Mouse (Mus musculus) forebrain, embryonic 10.5 days (tissue): Measurements from ENCODE around the gene Rgs7bp. TPM values are rescaled to one million over a fixed set of nuclear protein-coding genes. Genes with fewer than 3 reads are reported as not detected.

Experiments used
- DNase-seq: peaks from one replicate; pipeline ENCODE4 v3.0.0-alpha.2; 2017; ENCODE audit warnings: low spot score; ENCODE audit errors: extremely low spot score
- H3K27ac ChIP-seq: fragments of 300-500 bp; sonication (generic); 2 replicates; pipeline ENCODE4 v1.5.1; 2016; ENCODE audit warnings: mild to moderate bottlenecking
- H3K27me3 ChIP-seq: fragments of 300-500 bp; sonication (generic); 2 replicates; pipeline ENCODE4 v1.6.1; 2016; ENCODE audit warnings: mild to moderate bottlenecking; ENCODE audit not compliant: poor library complexity, severe bottlenecking
- H3K36me3 ChIP-seq: fragments of 300-500 bp; sonication (generic); replicated peaks from 2 replicates; pipeline ENCODE4 v1.6.1; 2016; ENCODE audit warnings: mild to moderate bottlenecking, moderate library complexity
- H3K4me1 ChIP-seq: fragments of 300-500 bp; sonication (generic); 2 replicates; pipeline ENCODE4 v1.6.1; 2016
- H3K4me3 ChIP-seq: fragments of 300-500 bp; sonication (generic); 2 replicates; pipeline ENCODE4 v1.5.1; 2016; ENCODE audit warnings: mild to moderate bottlenecking, moderate library complexity
- H3K9me3 ChIP-seq: fragments of 300-500 bp; sonication (generic); 2 replicates; pipeline ENCODE4 v1.6.1; 2016; ENCODE audit warnings: mild to moderate bottlenecking, moderate library complexity
- WGBS: fragments of 180-500 bp; shearing (Covaris S2); methylation state at CpG from one replicate; pipeline ENCODE4 v1.1.7; 2016; 5-methylcytosine and 5-hydroxymethylcytosine counted together
- polyA plus RNA-seq: library from polyadenylated mRNA; unstranded; fragments of >200 nt; fragmentation: Nextera tagmentation; extraction: Ambion mirVana; gene quantifications from 2 replicates; pipeline ENCODE4 v1.2.1, GENCODE M21; 2016

Rgs7bp gene
- polyA plus RNA-seq, 1 experiment from 2014 or later: 0.55 TPM

DNA sequence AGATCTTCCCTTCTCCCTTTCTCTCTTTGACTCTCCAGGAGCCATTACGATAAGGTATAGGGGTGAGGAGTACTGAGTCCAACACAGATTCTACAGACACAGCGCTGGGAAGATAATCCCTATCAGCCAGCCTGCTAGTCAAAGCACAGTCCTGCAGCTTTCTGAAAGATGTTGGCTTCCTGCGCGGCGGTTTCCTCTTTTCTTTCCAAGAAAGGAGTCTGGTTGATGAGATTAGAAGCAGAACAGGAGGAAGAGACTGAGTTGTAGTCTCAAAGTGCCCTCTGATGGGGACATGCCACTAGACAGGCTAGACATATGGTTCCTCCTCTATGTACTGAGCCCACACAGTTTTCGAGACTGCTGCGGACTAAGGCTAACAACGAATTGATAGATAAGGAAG lies 6.1 kb downstream of the Rgs7bp start:
- Histone ChIP-seq H3K27me3 (peaks cover 31% of the 10 kb centered on the region), H3K27ac (no peak overlapping the region), H3K9me3 (no peaks in the 10 kb centered on the region), H3K4me3 (no peak overlapping the region), H3K4me1 (peaks cover 7% of the 10 kb centered on the region), H3K36me3 (no peaks in the 10 kb centered on the region)
- WGBS: 80% methylated on average over 8 of the region's 8 CpGs
- no peak for DNase-seq

DNA sequence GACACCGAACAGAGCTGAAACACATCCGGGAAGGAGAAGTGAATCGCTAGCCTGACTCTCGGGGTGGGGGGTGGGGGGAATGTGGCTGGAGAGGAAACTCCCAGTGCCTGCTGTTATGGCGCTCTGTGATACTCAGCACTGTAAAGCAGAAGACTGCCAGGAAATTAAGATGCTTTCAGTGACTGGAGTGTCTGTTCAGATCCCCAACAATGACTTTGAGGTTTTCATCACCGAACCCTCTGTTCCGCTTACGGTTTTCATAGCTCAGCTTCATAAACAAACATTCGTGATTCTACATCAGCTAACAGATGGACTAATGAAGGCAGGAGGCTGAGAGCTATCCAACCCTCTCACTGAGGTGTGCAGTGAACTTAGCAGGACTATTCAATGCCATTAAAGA lies 7.4 kb downstream of the Rgs7bp start:
- H3K4me3 ChIP-seq: no peak overlapping the region
- H3K27me3 ChIP-seq: peaks cover 18% of the 10 kb centered on the region
- DNase-seq: no peak
- H3K36me3 ChIP-seq: no peaks in the 10 kb centered on the region
- H3K27ac ChIP-seq: no peak overlapping the region
- H3K4me1 ChIP-seq: no peaks in the 10 kb centered on the region
- WGBS: 80% methylated on average over 9 of the region's 9 CpGs
- no peaks in the 10 kb centered on the region for H3K9me3 ChIP-seq

DNA sequence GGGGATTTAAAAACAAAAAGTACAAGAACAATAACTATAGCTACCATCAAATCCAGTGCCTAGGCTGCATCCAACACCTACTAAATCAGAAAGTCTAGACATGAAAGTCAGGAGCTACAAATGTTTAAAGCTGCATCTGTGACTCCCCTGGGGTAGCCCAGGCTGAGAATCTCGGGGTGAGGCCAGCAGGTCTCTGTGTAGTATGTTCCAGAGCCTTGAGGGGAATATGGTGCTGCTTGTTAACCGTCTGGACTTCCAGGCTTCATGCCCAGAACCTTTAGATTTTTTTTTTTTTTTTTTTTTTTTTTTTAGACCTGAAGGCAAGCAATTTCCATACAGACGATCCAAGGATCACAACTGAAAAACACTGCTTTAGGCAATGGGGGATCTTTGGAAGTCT lies 10.8 kb downstream of the Rgs7bp start:
- no peaks in the 10 kb centered on the region for H3K9me3 ChIP-seq
- DNase-seq: no peak
- no peaks in the 10 kb centered on the region for H3K36me3 ChIP-seq
- no peaks in the 10 kb centered on the region for H3K4me1 ChIP-seq
- no peak overlapping the region for H3K4me3 ChIP-seq
- 62% methylated on average over 3 of the region's 3 CpGs for WGBS
- no peak overlapping the region for H3K27ac ChIP-seq
- H3K27me3 ChIP-seq: no peaks in the 10 kb centered on the region

DNA sequence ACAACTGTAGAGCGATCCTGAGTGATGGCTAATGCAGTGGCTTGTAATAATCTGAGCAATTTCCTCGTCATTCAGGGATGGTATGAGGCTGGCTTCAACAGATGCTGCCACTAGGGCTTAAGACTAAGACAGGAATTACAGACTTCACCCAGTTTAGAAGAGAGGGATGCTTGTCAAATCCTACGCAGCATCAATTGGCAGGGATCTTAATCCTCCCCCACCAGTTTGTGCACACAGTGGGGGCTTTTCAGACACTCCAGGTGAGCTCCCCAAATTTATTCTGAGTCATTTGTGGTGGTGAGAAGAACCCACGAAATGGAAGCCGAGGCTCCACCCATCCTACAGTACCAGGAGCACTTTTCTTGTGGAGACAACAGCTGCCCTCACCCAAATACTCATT lies 16.4 kb downstream of the Rgs7bp start:
- H3K4me3 ChIP-seq: no peak overlapping the region
- no peaks in the 10 kb centered on the region for H3K36me3 ChIP-seq
- no peaks in the 10 kb centered on the region for H3K9me3 ChIP-seq
- no peak overlapping the region for H3K27ac ChIP-seq
- no peaks in the 10 kb centered on the region for H3K27me3 ChIP-seq
- 76% methylated on average over 5 of the region's 5 CpGs for WGBS
- no peak for DNase-seq
- H3K4me1 ChIP-seq: no peaks in the 10 kb centered on the region

DNA sequence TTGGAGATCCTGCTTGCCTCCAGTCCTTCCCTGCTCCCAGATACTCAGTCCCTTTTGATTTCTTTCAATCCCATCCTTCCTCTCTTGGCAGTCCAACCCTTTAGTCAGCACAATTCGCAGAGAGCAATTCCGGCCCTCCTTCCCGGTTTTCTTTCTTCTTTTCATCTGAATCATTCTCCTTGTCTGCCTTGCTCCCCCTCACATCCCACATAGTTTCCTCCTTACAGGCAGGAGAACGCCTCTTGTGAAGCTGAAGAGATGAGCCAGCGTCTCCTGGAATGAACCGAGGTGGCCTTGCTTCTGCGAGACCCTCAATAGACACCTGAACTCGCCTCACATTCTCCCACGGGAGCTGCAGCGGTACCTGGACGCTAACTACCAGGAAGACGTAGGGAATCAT lies 16.9 kb downstream of the Rgs7bp start:
- Histone ChIP-seq H3K9me3 (no peaks in the 10 kb centered on the region), H3K4me3 (no peak overlapping the region), H3K36me3 (no peaks in the 10 kb centered on the region), H3K4me1 (no peaks in the 10 kb centered on the region), H3K27me3 (no peaks in the 10 kb centered on the region), H3K27ac (no peak overlapping the region)
- 93% methylated on average over 12 of the region's 12 CpGs for WGBS
- no peak for DNase-seq

DNA sequence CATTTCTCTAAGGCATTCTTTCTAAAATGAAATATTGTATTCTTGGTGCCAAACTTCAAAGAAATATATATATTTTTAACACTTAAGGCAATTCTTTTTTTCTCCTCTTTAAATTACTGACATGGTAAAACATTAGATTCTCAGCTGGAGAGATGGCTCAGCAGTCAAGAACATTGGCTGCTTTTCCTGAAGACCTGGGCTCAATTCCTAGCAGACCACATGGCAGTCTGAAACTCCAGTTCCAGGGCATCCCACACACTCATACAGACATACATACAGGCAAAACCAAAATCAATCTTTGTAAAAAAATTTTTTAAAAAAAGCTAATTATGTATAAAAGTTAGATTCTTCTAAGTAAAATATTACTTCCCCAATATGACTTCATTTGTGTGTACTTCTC lies 22.8 kb downstream of the Rgs7bp start:
- no peaks in the 10 kb centered on the region for H3K27me3 ChIP-seq
- no peaks in the 10 kb centered on the region for H3K9me3 ChIP-seq
- no peak for DNase-seq
- no peak overlapping the region for H3K27ac ChIP-seq
- no peak overlapping the region for H3K4me3 ChIP-seq
- no peaks in the 10 kb centered on the region for H3K4me1 ChIP-seq
- no peaks in the 10 kb centered on the region for H3K36me3 ChIP-seq

DNA sequence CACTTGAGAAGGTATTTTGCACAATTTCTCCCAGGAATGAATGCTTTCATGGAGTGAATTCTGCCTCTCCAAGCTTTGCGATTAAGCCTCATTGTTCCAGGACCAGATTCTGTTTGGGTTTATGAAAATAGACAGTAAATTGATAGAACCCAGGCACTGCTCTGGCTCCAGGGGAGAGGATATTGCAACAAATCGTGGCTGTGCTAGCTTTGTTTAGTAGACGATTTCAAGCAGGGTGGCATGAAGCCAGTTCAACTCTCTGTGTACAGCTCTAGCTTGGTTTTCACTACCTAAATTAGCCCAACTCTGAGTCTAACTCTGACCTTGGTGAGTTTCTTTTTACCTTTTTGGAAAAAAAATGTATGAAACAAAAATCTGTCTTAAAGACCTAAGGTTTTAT lies 26.5 kb downstream of the Rgs7bp start:
- Histone ChIP-seq H3K9me3 (no peaks in the 10 kb centered on the region), H3K4me1 (no peaks in the 10 kb centered on the region), H3K27me3 (no peaks in the 10 kb centered on the region), H3K4me3 (no peak overlapping the region), H3K27ac (no peak overlapping the region), H3K36me3 (no peaks in the 10 kb centered on the region)
- 91% methylated on average over 3 of the region's 3 CpGs for WGBS
- DNase-seq: no peak

DNA sequence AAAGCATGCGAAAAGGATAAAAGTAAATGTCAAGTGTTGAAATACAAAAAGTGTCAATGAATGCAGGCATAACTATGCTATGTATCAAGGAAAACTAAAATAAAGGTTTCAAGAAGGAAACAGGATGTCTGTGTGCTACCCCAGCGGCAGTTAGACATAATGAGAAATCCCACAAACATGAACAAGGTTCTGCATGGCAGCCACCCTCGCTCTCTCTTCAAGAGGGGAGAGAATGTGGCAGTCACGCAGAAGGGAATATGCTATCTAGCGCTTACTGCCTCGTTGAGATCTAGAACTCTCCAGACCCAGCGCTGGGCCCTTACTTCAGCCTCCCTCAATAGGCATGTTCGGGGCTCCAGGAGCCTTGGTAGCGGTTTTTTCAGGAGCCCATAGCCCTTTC lies 38.2 kb downstream of the Rgs7bp start:
- Histone ChIP-seq H3K4me1 (no peaks in the 10 kb centered on the region), H3K27me3 (no peaks in the 10 kb centered on the region), H3K36me3 (no peaks in the 10 kb centered on the region), H3K9me3 (no peaks in the 10 kb centered on the region), H3K27ac (no peak overlapping the region), H3K4me3 (no peak overlapping the region)
- 89% methylated on average over 9 of the region's 9 CpGs for WGBS
- DNase-seq: no peak

DNA sequence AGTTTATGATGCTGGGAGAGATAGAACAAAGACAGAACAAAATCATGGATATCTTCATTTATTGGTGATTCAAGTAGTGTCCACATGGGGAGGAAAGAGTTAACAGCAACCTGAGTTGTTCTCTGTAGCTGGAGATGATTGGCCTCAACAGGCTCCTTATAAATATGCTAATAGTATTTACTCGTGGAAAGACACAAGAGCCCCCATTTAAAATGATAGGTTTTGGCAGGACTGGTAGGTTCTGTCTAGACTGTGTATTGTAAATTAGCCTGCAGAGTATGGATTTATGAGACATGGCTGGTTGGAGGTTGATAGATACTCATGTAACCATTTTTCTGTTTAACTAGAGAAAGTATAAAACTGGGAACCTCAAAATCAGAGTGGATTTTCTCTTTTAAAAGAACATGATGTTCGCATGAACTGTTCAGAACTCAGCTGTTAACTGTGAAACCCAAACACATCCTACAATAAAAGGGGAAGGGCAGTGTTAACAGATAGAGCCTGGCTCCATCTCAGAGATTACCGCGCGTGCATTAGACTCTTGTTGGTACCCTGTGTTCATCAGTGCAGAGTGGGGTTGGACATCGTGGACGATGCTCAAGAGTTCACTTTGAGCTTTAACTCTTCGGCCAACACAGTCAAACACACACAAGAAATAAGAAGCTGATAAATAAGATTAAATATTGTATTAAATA lies 38.9 kb downstream of the Rgs7bp start:
- H3K9me3 ChIP-seq: no peaks in the 10 kb centered on the region
- 84% methylated on average over 8 of the region's 8 CpGs for WGBS
- DNase-seq: no peak

DNA sequence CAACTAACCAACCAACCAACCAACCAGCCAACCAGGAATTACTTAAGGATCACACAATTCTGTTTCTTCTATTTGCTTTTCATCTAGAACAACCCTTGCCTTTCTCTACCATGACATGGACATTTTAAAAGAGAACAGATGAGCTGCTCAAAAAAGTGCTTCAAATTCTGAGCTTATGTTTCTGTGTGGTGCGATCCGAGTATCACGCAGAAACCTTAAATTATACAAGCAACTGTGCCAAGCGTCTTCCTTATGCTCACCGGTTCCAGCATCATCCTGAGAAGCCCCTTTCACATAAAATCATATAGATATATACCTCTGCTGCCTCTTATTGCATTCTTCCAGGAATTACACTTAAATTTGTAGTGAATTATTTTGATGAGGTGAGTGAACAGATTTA lies 43.4 kb downstream of the Rgs7bp start:
- no peak overlapping the region for H3K4me3 ChIP-seq
- DNase-seq: no peak
- 92% methylated on average over 5 of the region's 5 CpGs for WGBS
- no peaks in the 10 kb centered on the region for H3K9me3 ChIP-seq
- H3K4me1 ChIP-seq: no peaks in the 10 kb centered on the region
- no peaks in the 10 kb centered on the region for H3K36me3 ChIP-seq
- H3K27me3 ChIP-seq: no peaks in the 10 kb centered on the region
- H3K27ac ChIP-seq: no peak overlapping the region

More for the DNA sequence above, 38.9 kb downstream of the Rgs7bp start:
- Histone ChIP-seq H3K27ac (no peak overlapping the region), H3K36me3 (no peaks in the 10 kb centered on the region), H3K4me1 (no peaks in the 10 kb centered on the region), H3K4me3 (no peak overlapping the region), H3K27me3 (no peaks in the 10 kb centered on the region)

DNA sequence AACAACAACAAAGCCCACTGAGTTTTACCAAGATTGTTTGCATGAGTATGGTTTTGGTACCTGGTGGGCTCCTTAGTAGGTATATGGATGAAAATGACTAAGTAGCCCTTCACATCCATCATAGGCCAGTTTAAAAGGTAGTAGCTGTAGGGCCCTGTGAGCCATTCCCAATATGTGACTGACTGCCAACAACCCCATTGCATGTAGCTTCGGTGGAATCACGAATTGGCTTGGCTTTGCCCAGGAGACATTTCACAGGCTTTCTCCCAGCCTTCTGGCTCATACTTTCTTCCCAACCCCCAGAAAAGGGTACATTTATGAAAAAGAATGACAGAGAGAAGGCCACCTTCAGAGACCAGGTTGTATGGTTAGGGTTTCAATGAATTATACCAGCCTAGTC lies 45.8 kb downstream of the Rgs7bp start:
- no peak for DNase-seq
- no peak overlapping the region for H3K4me3 ChIP-seq
- WGBS: 88% methylated on average over 2 of the region's 2 CpGs

DNA sequence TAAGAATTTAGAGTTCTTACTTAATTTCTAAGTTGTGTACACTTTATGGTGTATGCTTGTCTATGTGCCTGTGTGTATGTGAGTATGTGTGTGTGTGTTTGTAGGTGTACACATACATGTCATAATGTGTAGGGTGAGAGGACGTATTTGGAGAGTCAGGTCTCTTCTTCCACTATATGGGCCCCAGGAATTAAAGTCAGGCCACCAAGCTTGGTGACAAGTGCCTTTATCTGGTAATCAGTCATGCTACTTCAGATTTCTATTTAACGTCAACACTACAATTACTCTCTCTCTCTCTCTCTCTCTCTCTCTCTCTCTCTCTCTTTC lies 51.9 kb downstream of the Rgs7bp start:
- Histone ChIP-seq H3K27me3 (no peaks in the 10 kb centered on the region), H3K36me3 (no peaks in the 10 kb centered on the region), H3K4me3 (no peak overlapping the region), H3K4me1 (no peaks in the 10 kb centered on the region), H3K27ac (no peak overlapping the region), H3K9me3 (no peaks in the 10 kb centered on the region)
- no peak for DNase-seq
- WGBS: 78% methylated on average over 2 of the region's 2 CpGs

More for the DNA sequence above, 45.8 kb downstream of the Rgs7bp start:
- Histone ChIP-seq H3K36me3 (no peaks in the 10 kb centered on the region), H3K9me3 (no peaks in the 10 kb centered on the region), H3K27ac (no peak overlapping the region), H3K4me1 (no peaks in the 10 kb centered on the region), H3K27me3 (no peaks in the 10 kb centered on the region)

DNA sequence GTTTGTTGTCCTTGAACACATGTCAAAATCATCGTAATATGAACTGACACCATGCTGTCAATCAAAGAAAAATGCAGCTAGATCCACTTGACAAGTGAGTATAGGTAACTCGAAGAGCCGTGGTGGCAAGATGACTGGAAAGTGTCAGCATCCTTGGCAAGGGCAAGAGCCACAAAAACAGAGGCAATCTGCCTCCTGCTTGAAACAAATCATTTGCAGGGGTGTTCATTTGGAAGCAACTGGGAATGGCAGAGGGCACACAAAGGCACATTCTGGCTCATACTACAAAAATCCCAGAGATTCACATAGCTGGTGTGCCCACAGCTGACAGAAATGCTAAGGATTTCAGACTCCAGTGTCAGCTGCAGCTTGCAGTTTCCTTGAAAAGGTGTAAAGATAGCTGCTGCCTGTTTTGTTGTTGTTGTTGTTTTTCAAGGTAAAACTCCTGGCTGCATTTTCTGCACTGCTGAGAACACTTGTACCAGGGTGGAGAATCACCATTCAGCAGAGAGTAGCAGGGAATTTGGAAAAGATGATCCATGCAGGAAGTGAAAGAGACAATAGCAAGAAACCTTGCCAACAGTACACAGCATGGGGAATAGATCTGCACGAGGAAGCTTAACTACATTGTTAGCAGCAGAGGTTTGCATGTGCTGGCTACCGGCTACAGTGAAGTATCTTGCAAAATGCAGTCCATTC lies 52.4 kb downstream of the Rgs7bp start:
- H3K27ac ChIP-seq: no peak overlapping the region
- no peak overlapping the region for H3K4me3 ChIP-seq
- no peaks in the 10 kb centered on the region for H3K36me3 ChIP-seq
- 85% methylated on average over 5 of the region's 5 CpGs for WGBS
- no peaks in the 10 kb centered on the region for H3K27me3 ChIP-seq
- no peak for DNase-seq
- H3K4me1 ChIP-seq: no peaks in the 10 kb centered on the region
- no peaks in the 10 kb centered on the region for H3K9me3 ChIP-seq

DNA sequence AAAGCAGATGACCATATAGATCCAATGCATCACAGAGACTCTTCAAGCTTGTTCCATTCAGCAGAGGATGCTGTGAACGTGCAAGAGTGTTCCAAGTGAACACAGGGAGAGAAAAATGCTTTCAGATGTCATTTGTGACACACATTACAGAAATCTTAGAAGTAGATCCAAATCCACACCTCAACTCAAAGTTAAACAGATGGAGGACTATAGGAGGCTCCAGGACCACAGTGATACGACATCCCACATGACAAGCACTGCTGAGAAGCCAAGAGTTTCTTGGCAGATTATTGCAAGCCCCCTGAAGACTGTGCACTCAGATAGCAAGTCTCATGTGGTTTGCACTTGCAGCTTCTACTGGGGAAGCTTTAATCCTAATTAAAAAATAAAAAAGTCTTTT lies 53.0 kb downstream of the Rgs7bp start:
- Histone ChIP-seq H3K9me3 (no peaks in the 10 kb centered on the region), H3K27me3 (no peaks in the 10 kb centered on the region), H3K4me1 (no peaks in the 10 kb centered on the region), H3K4me3 (no peak overlapping the region), H3K27ac (no peak overlapping the region), H3K36me3 (no peaks in the 10 kb centered on the region)
- no peak for DNase-seq
- 82% methylated on average over 2 of the region's 2 CpGs for WGBS
